19 mouse cellular contexts compared by ENCODE assay signal in genomic region chr7:95955119-95955518, GRCm38 (mm10).
"Had no signal": no experiment of that assay in that cellular context is flagged by ENCODE, and none has a peak within 500 bp of the region (broad histone marks: within the 10 kb centered on the region; RNA-seq: fewer than 3 reads in every experiment).

No protein-coding gene starts in this region.

- H3K4me1 ChIP-seq: kidney, embryonic 15.5 days; liver, embryonic 13.5 days; megakaryocyte, embryonic 14.5 days; midbrain, embryonic 13.5 days; neural tube, embryonic 13.5 days had no signal

- H3K9me3 ChIP-seq: kidney, embryonic 15.5 days; liver, embryonic 13.5 days; midbrain, embryonic 10.5 days; midbrain, embryonic 13.5 days; neural tube, embryonic 13.5 days had no signal

- ATAC-seq: midbrain, embryonic 13.5 days; midbrain, embryonic 16.5 days had no signal

- DNase-seq: kidney, adult 11 months; kidney, adult 8-10 months; kidney, postnatal 10 days; kidney, postnatal 36 days; layer of hippocampus, postnatal 36 days; liver, embryonic 13.5 days; retina, postnatal 1 day; right cerebral cortex, postnatal 25 days; spleen, adult 18-20 months; thymus, adult 18-20 months; thymus, postnatal 36 days had no signal

- H3K27me3 ChIP-seq: kidney, embryonic 15.5 days; liver, embryonic 13.5 days; megakaryocyte, embryonic 14.5 days; midbrain, embryonic 13.5 days; neural tube, embryonic 13.5 days had no signal

- H3K9ac ChIP-seq: kidney, embryonic 15.5 days; liver, embryonic 13.5 days; midbrain, embryonic 13.5 days; neural tube, embryonic 13.5 days had no signal

- H3K36me3 ChIP-seq: kidney, embryonic 15.5 days; liver, embryonic 13.5 days; midbrain, embryonic 10.5 days; midbrain, embryonic 13.5 days; neural tube, embryonic 13.5 days had no signal

- H3K4me2 ChIP-seq: kidney, embryonic 15.5 days; liver, embryonic 13.5 days; midbrain, embryonic 13.5 days; neural tube, embryonic 13.5 days had no signal

- H3K27ac ChIP-seq: kidney, embryonic 15.5 days; left cerebral cortex, adult 2 months; liver, embryonic 13.5 days; midbrain, embryonic 10.5 days; midbrain, embryonic 13.5 days; neural tube, embryonic 13.5 days had no signal

- H3K4me3 ChIP-seq: kidney, embryonic 15.5 days; left cerebral cortex, adult 2 months; liver, embryonic 13.5 days; megakaryocyte, embryonic 14.5 days; midbrain, embryonic 10.5 days; midbrain, embryonic 13.5 days; myocyte; neural tube, embryonic 13.5 days had no signal
